Mouse (Mus musculus) G1E (cell line): ENCODE measurements around the gene Cd81. TPM values are rescaled to one million over a fixed set of nuclear protein-coding genes. Genes with fewer than 3 reads are reported as not detected.

Experiments used
- ATAC-seq: 2 replicates; pipeline ENCODE4 v1.8.0; 2016; ENCODE audit warnings: mild to moderate bottlenecking; ENCODE audit not compliant: insufficient number of reproducible peaks, poor library complexity, low FRiP score, severe bottlenecking; ENCODE audit errors: extremely low read depth
- DNase-seq: peaks from one replicate; pipeline ENCODE4 v3.0.0; 2012; ENCODE audit warnings: low spot score
- H3K27me3 ChIP-seq: 2 replicates; pipeline ENCODE4 v1.6.1; 2012; ENCODE audit warnings: mild to moderate bottlenecking, low read length, inconsistent platforms; ENCODE audit not compliant: insufficient read depth
- H3K36me3 ChIP-seq: replicated peaks from 2 replicates; pipeline ENCODE3; 2012; ENCODE audit warnings: mild to moderate bottlenecking, inconsistent platforms
- H3K4me1 ChIP-seq: 2 replicates; pipeline ENCODE4 v1.6.1; 2012; ENCODE audit warnings: low read depth, low read length, inconsistent platforms, mixed read lengths; ENCODE audit not compliant: insufficient read depth
- H3K4me3 ChIP-seq: 2 replicates; pipeline ENCODE4 v1.5.1; 2012; ENCODE audit warnings: low read depth, mild to moderate bottlenecking, inconsistent platforms, low read length, moderate library complexity, mixed read lengths
- H3K9me3 ChIP-seq: replicated peaks from 2 replicates; pipeline ENCODE4 v1.6.1; 2012; ENCODE audit warnings: inconsistent platforms
- CTCF ChIP-seq: IDR thresholded peaks from 2 replicates; pipeline ENCODE4 v1.5.1; 2012; ENCODE audit warnings: low read depth, low read length, inconsistent platforms, mixed read lengths
- GATA1 ChIP-seq: IDR thresholded peaks from 2 replicates; pipeline ENCODE4 v1.6.1; 2012; ENCODE audit warnings: borderline replicate concordance, low read length, inconsistent platforms, mixed read lengths
- GATA2 ChIP-seq: IDR thresholded peaks from 2 replicates; pipeline ENCODE4 v1.6.1; 2012; ENCODE audit warnings: low read depth, low read length, inconsistent platforms, borderline replicate concordance
- POLR2AphosphoS5 ChIP-seq: IDR thresholded peaks from 2 replicates; pipeline ENCODE4 v1.6.1; 2012; ENCODE audit warnings: low read depth, low read length, inconsistent platforms; ENCODE audit not compliant: insufficient replicate concordance
- TAL1 ChIP-seq: conservative IDR thresholded peaks from 2 replicates; pipeline ENCODE4 v1.6.1; 2012; ENCODE audit warnings: low read depth, low read length, inconsistent platforms, mixed read lengths
- polyA plus RNA-seq: library from polyadenylated mRNA; stranded (reverse); fragments of >175 nt; gene quantifications from 2 replicates; pipeline ENCODE4 v1.2.3, GENCODE M21; 2012
- total RNA-seq, 2 experiments: library from RNA; stranded (forward) in 1 of 2; stranded (reverse) in 1 of 2; fragments of 200-1000 nt in 1 of 2; fragments of >200 nt in 1 of 2; fragmentation: Nextera tagmentation in 1 of 2; gene quantifications; 2 replicates each; pipeline ENCODE4 v1.2.3; 2014 to 2017

Gene Cd81
- total and polyA plus RNA-seq, 3 experiments, result 187 to 192 (median 191) TPM

GRCm38 (mm10) chr7:143106672-143107465, 54.3 kb downstream of the Cd81 start:
- H3K27me3 ChIP-seq, result peaks cover 13% of the 10 kb centered on the region
- H3K9me3 ChIP-seq, result no peaks in the 10 kb centered on the region
- TF ChIP-seq GATA2 (no peak), POLR2AphosphoS5 (no peak), TAL1 (no peak), GATA1 (no peak), CTCF (no peak)
- no peaks in the 10 kb centered on the region for H3K4me1 ChIP-seq
- no peak overlapping the region for H3K4me3 ChIP-seq
- DNase-seq (no peak), ATAC-seq (no peak)
- no peaks in the 10 kb centered on the region for H3K36me3 ChIP-seq

- Histone ChIP-seq H3K4me1 (no peaks in the 10 kb centered on the region), H3K9me3 (no peaks in the 10 kb centered on the region), H3K36me3 (no peaks in the 10 kb centered on the region), H3K27me3 (peaks cover 19% of the 10 kb centered on the region), H3K4me3 (no peak overlapping the region)
- TF ChIP-seq TAL1 (no peak), POLR2AphosphoS5 (no peak), GATA2 (no peak), GATA1 (no peak), CTCF (no peak)
- no peak for DNase-seq
- no peak for ATAC-seq
Measured at GRCm38 (mm10) chr7:143108200-143108599, 55.7 kb downstream of the Cd81 start.

- H3K4me3 ChIP-seq, result no peak overlapping the region
- ATAC-seq (no peak), DNase-seq (no peak)
- no peaks in the 10 kb centered on the region for H3K9me3 ChIP-seq
- H3K4me1 ChIP-seq, result no peaks in the 10 kb centered on the region
- TF ChIP-seq POLR2AphosphoS5 (no peak), TAL1 (no peak), GATA1 (no peak), CTCF (no peak), GATA2 (no peak)
- no peaks in the 10 kb centered on the region for H3K36me3 ChIP-seq
- peaks cover 19% of the 10 kb centered on the region for H3K27me3 ChIP-seq
Measured at GRCm38 (mm10) chr7:143108996-143109660, 56.6 kb downstream of the Cd81 start.

GRCm38 (mm10) chr7:143109696-143110095, 57.2 kb downstream of the Cd81 start:
- H3K4me3 ChIP-seq, result no peak overlapping the region
- no peak for TF ChIP-seq POLR2AphosphoS5
- TF ChIP-seq CTCF, result no peak
- no peak for TF ChIP-seq GATA2
- TF ChIP-seq TAL1, result no peak
- no peak for TF ChIP-seq GATA1
- ATAC-seq (no peak), DNase-seq (no peak)
- H3K36me3 ChIP-seq, result no peaks in the 10 kb centered on the region
- H3K27me3 ChIP-seq, result peaks cover 19% of the 10 kb centered on the region
- H3K9me3 ChIP-seq, result no peaks in the 10 kb centered on the region
- H3K4me1 ChIP-seq, result no peaks in the 10 kb centered on the region

- H3K27me3 ChIP-seq, result peaks cover 17% of the 10 kb centered on the region
- H3K4me3 ChIP-seq, result no peak overlapping the region
- DNase-seq (no peak), ATAC-seq (no peak)
- H3K9me3 ChIP-seq, result no peaks in the 10 kb centered on the region
- no peak for TF ChIP-seq GATA2
- TF ChIP-seq POLR2AphosphoS5, result no peak
- TF ChIP-seq TAL1, result no peak
- TF ChIP-seq GATA1, result no peak
- TF ChIP-seq CTCF, result no peak
- H3K36me3 ChIP-seq, result no peaks in the 10 kb centered on the region
- no peaks in the 10 kb centered on the region for H3K4me1 ChIP-seq
Measured at GRCm38 (mm10) chr7:143110803-143111202, 58.3 kb downstream of the Cd81 start.

- ATAC-seq (no peak), DNase-seq (no peak)
- no peak for TF ChIP-seq GATA2
- TF ChIP-seq TAL1, result no peak
- no peak for TF ChIP-seq CTCF
- TF ChIP-seq GATA1, result no peak
- no peak for TF ChIP-seq POLR2AphosphoS5
- Histone ChIP-seq H3K4me3 (no peak overlapping the region), H3K9me3 (no peaks in the 10 kb centered on the region), H3K4me1 (no peaks in the 10 kb centered on the region), H3K36me3 (no peaks in the 10 kb centered on the region), H3K27me3 (peaks cover 17% of the 10 kb centered on the region)
Measured at GRCm38 (mm10) chr7:143111719-143112118, 59.2 kb downstream of the Cd81 start.
